Mouse (Mus musculus) megakaryocyte, embryonic 14.5 days (primary cell): ENCODE measurements around the gene 0610030E20Rik.

ENCODE experiments used
- FLI1 ChIP-seq: IDR thresholded peaks from 2 replicates; pipeline ENCODE4 v1.6.1; 2012; ENCODE audit warnings: low read length, inconsistent platforms, mixed read lengths
- GATA1 ChIP-seq: IDR thresholded peaks from 3 replicates; pipeline ENCODE4 v1.6.1; 2012; ENCODE audit warnings: mixed read lengths, low read length, inconsistent platforms, borderline replicate concordance

DNA sequence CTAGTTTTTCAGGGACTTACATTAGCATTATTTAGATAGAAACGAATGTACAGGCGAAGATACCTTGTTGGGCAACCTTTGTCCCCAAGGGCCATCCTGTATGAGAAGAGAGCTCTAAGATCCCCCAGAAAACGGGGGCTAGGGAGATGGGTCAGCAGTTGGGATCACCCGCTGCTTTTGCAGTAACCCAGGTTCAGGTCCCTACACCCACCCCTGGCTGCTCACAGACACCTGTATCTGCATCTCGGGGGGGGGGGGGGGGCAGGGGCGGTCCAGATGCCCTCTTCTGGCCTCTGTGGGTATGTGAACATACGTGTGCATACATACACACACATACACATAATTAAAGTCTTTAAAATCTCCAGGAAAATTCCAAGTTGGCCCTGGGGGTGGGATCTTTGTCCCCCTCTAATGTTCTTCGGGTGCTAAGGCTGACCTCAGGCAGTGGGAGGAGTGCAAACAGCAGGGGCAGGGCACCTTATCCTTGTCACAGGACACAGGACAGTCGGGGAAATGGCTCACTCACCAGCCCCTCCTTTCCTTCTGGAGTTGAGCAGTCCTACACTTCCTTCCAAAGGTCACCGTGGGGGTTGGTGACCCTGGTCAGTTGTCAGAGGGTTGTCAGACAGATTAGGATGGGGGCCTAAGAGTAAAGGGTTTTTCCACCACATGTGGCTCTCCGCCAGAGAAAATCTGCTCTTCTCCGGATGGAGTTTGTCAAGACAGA is 43.8 kb downstream of the 0610030E20Rik start:
- TF ChIP-seq GATA1 (no peak), FLI1 (no peak)
